ENCODE assay signal across 28 mouse cellular contexts in the genomic region with DNA sequence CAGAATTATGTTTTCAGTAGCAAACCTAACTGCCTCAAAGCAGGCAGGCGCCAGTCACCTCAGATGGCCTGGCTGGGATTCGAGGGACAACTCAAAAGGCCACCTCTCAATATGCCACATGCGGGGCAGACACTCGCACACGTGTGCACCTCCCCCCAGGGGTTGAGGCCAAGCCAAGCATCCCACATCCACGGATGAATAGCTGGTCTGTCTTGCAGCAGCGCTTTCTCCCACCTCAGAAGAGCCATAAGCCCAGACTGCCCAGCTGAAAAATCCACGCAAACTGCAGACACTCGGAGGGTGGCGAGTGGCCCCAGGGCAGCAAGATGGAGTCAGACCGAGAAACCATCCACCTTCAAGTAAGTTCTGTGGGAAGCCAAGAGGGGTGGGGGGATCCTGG. TPM values are rescaled to one million over a fixed set of nuclear protein-coding genes. Genes with fewer than 3 reads are reported as not detected.
DNase-seq lines count a peak whose midpoint lies in the region; ATAC-seq and TF ChIP-seq lines count a peak whose summit lies in the region.
"Had no signal": no experiment of that assay in that cellular context is flagged by ENCODE, and none has a peak within 500 bp of the region (broad histone marks: within the 10 kb centered on the region; RNA-seq: fewer than 3 reads in every experiment).

A gene (plus strand): TSS at position 251 of the 400 bp plus-strand sequence.

- H3K9me3 ChIP-seq in hindbrain, embryonic 10.5 days, result no peaks in the 10 kb centered on the region
- H3K9me3 ChIP-seq in hindbrain, embryonic 16.5 days (ENCODE audit: control insufficient read depth, low read length), result no peaks in the 10 kb centered on the region
- no peaks in the 10 kb centered on the region for H3K9me3 ChIP-seq in limb, embryonic 14.5 days (ENCODE audit: control insufficient read depth, low read length)
- H3K9me3 ChIP-seq: forebrain, embryonic 12.5 days; heart, embryonic 12.5 days; hindbrain, embryonic 15.5 days had no signal

- H3K4me1 ChIP-seq in cerebellum, adult 2 months (ENCODE audit: control insufficient read depth, insufficient read depth, low read length), result no peaks in the 10 kb centered on the region
- H3K4me1 ChIP-seq in hindbrain, embryonic 10.5 days (replicated peaks), result peaks cover 12% of the 10 kb centered on the region; the same call in 1 of the 2 replicates
- H3K4me1 ChIP-seq in hindbrain, embryonic 16.5 days (ENCODE audit: control insufficient read depth, insufficient read depth, low read depth, low read length), result no peaks in the 10 kb centered on the region
- peaks cover 8% of the 10 kb centered on the region; the same call in 1 of the 2 replicates for H3K4me1 ChIP-seq in limb, embryonic 14.5 days (ENCODE audit: control insufficient read depth, insufficient read depth, low read length)
- H3K4me1 ChIP-seq: hindbrain, embryonic 15.5 days had no signal

- no peaks in the 10 kb centered on the region for H3K27me3 ChIP-seq in cerebellum, adult 2 months (ENCODE audit: control insufficient read depth, insufficient read depth, low read length)
- no peaks in the 10 kb centered on the region for H3K27me3 ChIP-seq in hindbrain, embryonic 10.5 days (ENCODE audit: insufficient read depth, poor library complexity, severe bottlenecking)
- H3K27me3 ChIP-seq in hindbrain, embryonic 16.5 days (replicated peaks; ENCODE audit: control insufficient read depth, insufficient read depth, low read length), result no peaks in the 10 kb centered on the region
- no peaks in the 10 kb centered on the region for H3K27me3 ChIP-seq in limb, embryonic 14.5 days (ENCODE audit: control insufficient read depth, insufficient read depth, low read length)
- H3K27me3 ChIP-seq: forebrain, embryonic 12.5 days; heart, embryonic 12.5 days; hindbrain, embryonic 15.5 days; Patski had no signal

- no peak for DNase-seq in cerebellum, adult 2 months
- DNase-seq in cerebellum, postnatal 25 days, result no peak
- no peak for DNase-seq in hindbrain, embryonic 10.5 days (ENCODE audit: low spot score)
- DNase-seq in brain, adult 2 months (ENCODE audit: low read depth, low spot score), result peak; percentile 57
- no peak for DNase-seq in limb, embryonic 14.5 days (ENCODE audit: low spot score)
- no peak for DNase-seq in thymus, postnatal 10 days (ENCODE audit: low spot score in 2 of 2)
- DNase-seq: adrenal gland, postnatal 14 days; B cell, adult 2 months; cerebellum, adult 18-20 months; forebrain, postnatal 0 days; gastrocnemius, postnatal 14 days; heart, adult 2 months had no signal

- no peak within 1 kb of the TSS for H3K4me2 ChIP-seq in hindbrain, embryonic 16.5 days (ENCODE audit: low read length)
- no peak within 1 kb of the TSS for H3K4me2 ChIP-seq in limb, embryonic 14.5 days (replicated peaks; ENCODE audit: low read depth, low read length, severe bottlenecking)
- H3K4me2 ChIP-seq: forebrain, embryonic 12.5 days; heart, embryonic 12.5 days; hindbrain, embryonic 15.5 days had no signal

- no peak for TF ChIP-seq CTCF in cerebellum, adult 2 months (IDR thresholded peaks at IDR 0.05; ENCODE audit: borderline replicate concordance, insufficient read depth, low read depth, low read length)

- 40% methylated on average over 11 of the region's 11 CpGs for WGBS in cerebellum, adult 2 months
- 62% methylated on average over 11 of the region's 11 CpGs for WGBS in hindbrain, embryonic 10.5 days
- 54% methylated on average over 11 of the region's 11 CpGs for WGBS in hindbrain, embryonic 16.5 days
- WGBS in limb, embryonic 14.5 days, result 63% methylated on average over 11 of the region's 11 CpGs

- H3K36me3 ChIP-seq in hindbrain, embryonic 10.5 days, result no peaks in the 10 kb centered on the region
- H3K36me3 ChIP-seq in hindbrain, embryonic 16.5 days (ENCODE audit: control insufficient read depth, insufficient read depth, low read length), result no peaks in the 10 kb centered on the region
- no peaks in the 10 kb centered on the region for H3K36me3 ChIP-seq in limb, embryonic 14.5 days (ENCODE audit: control insufficient read depth, insufficient read depth, low read length)
- H3K36me3 ChIP-seq: forebrain, embryonic 12.5 days; heart, embryonic 12.5 days; hindbrain, embryonic 15.5 days had no signal

- H3K27ac ChIP-seq in cerebellum, adult 2 months (ENCODE audit: insufficient read depth, low read length), result no peak within 1 kb of the TSS
- peak within 1 kb of the TSS; percentile 40; the same call in 1 of the 2 replicates for H3K27ac ChIP-seq in hindbrain, embryonic 10.5 days
- H3K27ac ChIP-seq in hindbrain, embryonic 16.5 days (ENCODE audit: low read depth, low read length), result no peak within 1 kb of the TSS
- H3K27ac ChIP-seq in limb, embryonic 14.5 days (replicated peaks; ENCODE audit: low read depth, low read length), result peak within 1 kb of the TSS; percentile 58
- H3K27ac ChIP-seq: forebrain, embryonic 12.5 days; hindbrain, embryonic 15.5 days had no signal

- ATAC-seq in hindbrain, embryonic 16.5 days, result no peak
- no peak for ATAC-seq in limb, embryonic 14.5 days (ENCODE audit: low FRiP score, low read depth)
- no peak for ATAC-seq in megakaryocyte, adult 5-6 weeks (ENCODE audit: poor library complexity, severe bottlenecking)
- ATAC-seq: activated CD4-positive, CD25-positive, alpha-beta regulatory T cell, adult 4 months; CD4-positive, CD25-positive, alpha-beta regulatory T cell, adult 4 months; forebrain, postnatal 0 days; inflammation-experienced regulatory T-cells, adult 6 months; Patski had no signal

- no peak within 1 kb of the TSS for H3K4me3 ChIP-seq in cerebellum, adult 2 months (replicated peaks; ENCODE audit: insufficient read depth, low read depth, low read length)
- no peak within 1 kb of the TSS for H3K4me3 ChIP-seq in hindbrain, embryonic 10.5 days
- H3K4me3 ChIP-seq in hindbrain, embryonic 16.5 days (ENCODE audit: low read length), result no peak within 1 kb of the TSS
- H3K4me3 ChIP-seq in limb, embryonic 14.5 days (replicated peaks; ENCODE audit: low read length), result no peak within 1 kb of the TSS
- H3K4me3 ChIP-seq: forebrain, embryonic 12.5 days; heart, adult 2 months; heart, embryonic 12.5 days; hindbrain, embryonic 15.5 days had no signal

- H3K9ac ChIP-seq in hindbrain, embryonic 16.5 days (ENCODE audit: low read depth, low read length), result no peak within 1 kb of the TSS
- no peak within 1 kb of the TSS for H3K9ac ChIP-seq in limb, embryonic 14.5 days (ENCODE audit: low read depth, low read length, severe bottlenecking)
- H3K9ac ChIP-seq: forebrain, embryonic 12.5 days; forebrain, postnatal 0 days; heart, embryonic 12.5 days; hindbrain, embryonic 15.5 days had no signal

- TF ChIP-seq POLR2A in cerebellum, adult 2 months (IDR thresholded peaks at IDR 0.05; ENCODE audit: borderline replicate concordance, insufficient read depth, low read length), result no peak
- no peak for TF ChIP-seq POLR2A in limb, embryonic 14.5 days (IDR thresholded peaks at IDR 0.05; ENCODE audit: borderline replicate concordance, extremely low read depth, insufficient read depth, insufficient read length)

RNA-seq across cellular contexts. Expression of the gene that starts here (rescaled TPM):
- polyA plus RNA-seq in cerebellum, adult 2 months (2012; rRNA removed), result 9.7 and 11.7 TPM in 2 replicates
- not detected in 2 replicates for polyA plus RNA-seq in hindbrain, embryonic 10.5 days (2016; fragmentation: Nextera tagmentation; extraction: Ambion mirVana)
- polyA plus RNA-seq in hindbrain, embryonic 16.5 days (2015; fragmentation: Nextera tagmentation; extraction: Ambion mirVana), result not detected in 2 replicates
- 1.9 and 2.8 TPM in 2 replicates for polyA plus RNA-seq in limb, embryonic 14.5 days (2012; rRNA removed)
- 1.3 and 1.7 TPM in 2 replicates for polyA plus RNA-seq in limb, embryonic 14.5 days (2014; fragmentation: Nextera tagmentation; extraction: Ambion mirVana)
- total RNA-seq in megakaryocyte, adult 5-6 weeks (2015), result not detected in 2 replicates
- not detected in 2 replicates for total RNA-seq in megakaryocyte, adult 5-6 weeks (2017)
- total RNA-seq: adrenal gland, adult 18-20 months; adrenal gland, postnatal 14 days; forebrain, postnatal 0 days; gastrocnemius, adult 18-20 months; gastrocnemius, postnatal 14 days; heart, adult 2 months; heart, postnatal 25 days; MEL had no signal
- polyA plus RNA-seq: embryonic facial prominence, embryonic 11.5 days; forebrain, embryonic 12.5 days; forebrain, postnatal 0 days; heart, adult 2 months; heart, embryonic 12.5 days; heart, embryonic 16.5 days; hindbrain, embryonic 11.5 days; hindbrain, embryonic 15.5 days had no signal

Comparison
In these comparisons a context has a peak if more than half of its experiments do, and no peak if none do; other contexts are left out.
1. H3K27ac ChIP-seq: peak in hindbrain, embryonic 10.5 days (single experiment) and limb, embryonic 14.5 days (single experiment); none in cerebellum, adult 2 months (single experiment) and hindbrain, embryonic 16.5 days (single experiment).